Mouse (Mus musculus) hindbrain, embryonic 15.5 days (tissue): ENCODE results near the gene Cep295nl. TPM values are rescaled to one million over a fixed set of nuclear protein-coding genes. Genes with fewer than 3 reads are reported as not detected.
"Not testable (repeated sequence)": the region's sequence is repeated elsewhere in the genome, so short reads cannot be mapped to it uniquely, and the experiment has no call there.

Source experiments
- ATAC-seq: fragments of 200-750 bp; cut with Nextera tagmentation; 2 replicates; pipeline ENCODE4 v1.8.0; 2017; ENCODE audit warnings: low read depth, moderate number of reproducible peaks, moderate TSS enrichment; ENCODE audit not compliant: low FRiP score
- H3K27ac ChIP-seq: fragments of 300-500 bp; sonication (generic); replicated peaks from 2 replicates; pipeline ENCODE4 v1.5.1; 2015; ENCODE audit warnings: mild to moderate bottlenecking, inconsistent platforms
- H3K27me3 ChIP-seq: fragments of 300-500 bp; sonication (generic); 2 replicates; pipeline ENCODE4 v1.6.1; 2015; ENCODE audit warnings: control low read depth, inconsistent platforms
- H3K36me3 ChIP-seq: fragments of 300-500 bp; sonication (generic); 2 replicates; pipeline ENCODE4 v1.6.1; 2015; ENCODE audit warnings: control low read depth, inconsistent platforms
- H3K4me1 ChIP-seq: fragments of 300-500 bp; sonication (generic); replicated peaks from 2 replicates; pipeline ENCODE4 v1.6.1; 2015; ENCODE audit warnings: control low read depth, inconsistent platforms
- H3K4me2 ChIP-seq: fragments of 300-500 bp; sonication (generic); 2 replicates; pipeline ENCODE4 v1.6.1; 2015; ENCODE audit warnings: moderate library complexity, mild to moderate bottlenecking, inconsistent platforms
- H3K4me3 ChIP-seq: fragments of 300-500 bp; sonication (generic); 2 replicates; pipeline ENCODE4 v1.5.1; 2015; ENCODE audit warnings: mild to moderate bottlenecking, inconsistent platforms
- H3K9ac ChIP-seq: fragments of 300-500 bp; sonication (generic); 2 replicates; pipeline ENCODE4 v1.6.1; 2015; ENCODE audit warnings: inconsistent platforms
- H3K9me3 ChIP-seq: fragments of 300-500 bp; sonication (generic); 2 replicates; pipeline ENCODE4 v1.6.1; 2016; ENCODE audit warnings: control low read depth, inconsistent platforms
- WGBS: fragments of 180-500 bp; shearing (Covaris S2); methylation state at CpG from one replicate; pipeline ENCODE4 v1.1.7; 2015; 5-methylcytosine and 5-hydroxymethylcytosine counted together
- polyA plus RNA-seq: library from polyadenylated mRNA; unstranded; fragments of >200 nt; fragmentation: Nextera tagmentation; extraction: Ambion mirVana; gene quantifications from 2 replicates; pipeline ENCODE4 v1.2.1, GENCODE M21; 2015

The Cep295nl gene
- polyA plus RNA-seq, 1 experiment from 2014 or later, result 0.34 TPM

- Histone ChIP-seq H3K27ac (no peak overlapping the region), H3K4me3 (no peak overlapping the region), H3K4me2 (no peak overlapping the region), H3K36me3 (peaks cover 26% of the 10 kb centered on the region), H3K9ac (no peak overlapping the region), H3K4me1 (peaks cover 16% of the 10 kb centered on the region), H3K27me3 (no peaks in the 10 kb centered on the region), H3K9me3 (no peaks in the 10 kb centered on the region)
- ATAC-seq, result peak; percentile 65
- 26% methylated on average over 7 of the region's 7 CpGs for WGBS
Measured at GRCm38 (mm10) chr11:118317129-118317528, 25.2 kb downstream of the Cep295nl start.

GRCm38 (mm10) chr11:118316231-118316806 is 26.0 kb downstream of the Cep295nl start:
- Histone ChIP-seq H3K4me2 (no peak overlapping the region), H3K9me3 (no peaks in the 10 kb centered on the region), H3K36me3 (peaks cover 31% of the 10 kb centered on the region), H3K4me1 (peaks cover 8% of the 10 kb centered on the region), H3K27ac (no peak overlapping the region), H3K4me3 (no peak overlapping the region), H3K9ac (no peak overlapping the region), H3K27me3 (no peaks in the 10 kb centered on the region)
- ATAC-seq, result no peak
- WGBS, result 86% methylated on average over 8 of the region's 8 CpGs

- Histone ChIP-seq H3K36me3 (peaks cover 48% of the 10 kb centered on the region), H3K9me3 (peaks cover 3% of the 10 kb centered on the region; the same call in 1 of the 2 replicates), H3K4me3 (no peak overlapping the region), H3K9ac (no peak overlapping the region), H3K4me1 (no peaks in the 10 kb centered on the region), H3K27me3 (no peaks in the 10 kb centered on the region), H3K27ac (no peak overlapping the region), H3K4me2 (no peak overlapping the region)
- 86% methylated on average over 6 of the region's 6 CpGs for WGBS
- ATAC-seq, result no peak
Measured at GRCm38 (mm10) chr11:118312132-118312723, 30.1 kb downstream of the Cep295nl start.

GRCm38 (mm10) chr11:118307962-118308361 is 34.3 kb downstream of the Cep295nl start:
- H3K9me3 ChIP-seq, H3K9ac ChIP-seq, H3K4me3 ChIP-seq, H3K27me3 ChIP-seq, H3K27ac ChIP-seq, H3K4me1 ChIP-seq, ATAC-seq, H3K4me2 ChIP-seq: not testable (repeated sequence)
- WGBS, result 94% methylated on average over 2 of the region's 2 CpGs
- peaks cover 44% of the 10 kb centered on the region for H3K36me3 ChIP-seq

GRCm38 (mm10) chr11:118303959-118304358 is 38.3 kb downstream of the Cep295nl start:
- H3K27me3 ChIP-seq, H3K4me3 ChIP-seq, H3K9ac ChIP-seq, H3K4me1 ChIP-seq, ATAC-seq, H3K4me2 ChIP-seq, H3K9me3 ChIP-seq, H3K27ac ChIP-seq: not testable (repeated sequence)
- peaks cover 23% of the 10 kb centered on the region for H3K36me3 ChIP-seq
- WGBS, result 93% methylated on average over 4 of the region's 4 CpGs

- no peaks in the 10 kb centered on the region for H3K27me3 ChIP-seq
- 85% methylated on average over 2 of the region's 2 CpGs for WGBS
- H3K9me3 ChIP-seq, result no peaks in the 10 kb centered on the region
- H3K4me2 ChIP-seq, result no peak overlapping the region
- H3K27ac ChIP-seq, result no peak overlapping the region
- H3K4me1 ChIP-seq, result no peaks in the 10 kb centered on the region; the same call in 1 of the 2 replicates
- H3K36me3 ChIP-seq, result peaks cover 12% of the 10 kb centered on the region
- no peak for ATAC-seq
- H3K4me3 ChIP-seq, result no peak overlapping the region
- H3K9ac ChIP-seq, result no peak overlapping the region
Measured at GRCm38 (mm10) chr11:118298810-118299209, 43.5 kb downstream of the Cep295nl start.

- 76% methylated on average over 3 of the region's 3 CpGs for WGBS
- Histone ChIP-seq H3K9me3 (no peaks in the 10 kb centered on the region), H3K4me2 (no peak overlapping the region), H3K36me3 (0 out of 2 replicates have a peak, but pooled peaks cover 6% of the 10 kb centered on the region), H3K27ac (no peak overlapping the region), H3K9ac (no peak overlapping the region), H3K4me1 (no peaks in the 10 kb centered on the region; the same call in 1 of the 2 replicates), H3K4me3 (no peak overlapping the region), H3K27me3 (no peaks in the 10 kb centered on the region)
- ATAC-seq, result no peak
Measured at GRCm38 (mm10) chr11:118297967-118298366, 44.3 kb downstream of the Cep295nl start.

GRCm38 (mm10) chr11:118295026-118295425 is 47.3 kb downstream of the Cep295nl start:
- ATAC-seq, result no peak
- Histone ChIP-seq H3K9me3 (no peaks in the 10 kb centered on the region), H3K36me3 (no peaks in the 10 kb centered on the region), H3K4me1 (peaks cover 5% of the 10 kb centered on the region), H3K9ac (no peak overlapping the region), H3K4me3 (no peak overlapping the region), H3K27me3 (no peaks in the 10 kb centered on the region), H3K27ac (peak overlapping the region; percentile 26; the same call in 1 of the 2 replicates), H3K4me2 (no peak overlapping the region)
- WGBS, result 66% methylated on average over 2 of the region's 2 CpGs

- H3K4me2 ChIP-seq, result no peak overlapping the region
- H3K4me3 ChIP-seq, result no peak overlapping the region
- no peaks in the 10 kb centered on the region for H3K27me3 ChIP-seq
- 67% methylated on average over 6 of the region's 6 CpGs for WGBS
- no peak overlapping the region for H3K27ac ChIP-seq
- H3K4me1 ChIP-seq, result peaks cover 16% of the 10 kb centered on the region
- H3K36me3 ChIP-seq, result no peaks in the 10 kb centered on the region
- no peaks in the 10 kb centered on the region for H3K9me3 ChIP-seq
- no peak for ATAC-seq
- H3K9ac ChIP-seq, result no peak overlapping the region
Measured at GRCm38 (mm10) chr11:118292671-118293070, 49.6 kb downstream of the Cep295nl start.

- Histone ChIP-seq H3K4me3 (peak within 1 kb of the TSS; percentile 73), H3K27me3 (no peaks in the 10 kb centered on the region), H3K27ac (peak within 1 kb of the TSS; percentile 89), H3K4me2 (peak within 1 kb of the TSS; percentile 88), H3K9ac (peak within 1 kb of the TSS; percentile 83), H3K9me3 (no peaks in the 10 kb centered on the region), H3K36me3 (peaks cover 13% of the 10 kb centered on the region), H3K4me1 (peaks cover 16% of the 10 kb centered on the region)
- WGBS, result 1% methylated on average over 68 of the region's 68 CpGs
- ATAC-seq, result peak; percentile 99
Measured at GRCm38 (mm10) chr11:118289999-118290889, 52.1 kb downstream of the Cep295nl start, which contains the start of gene Usp36. Gene Usp36 (minus strand): TSS chr11:118290244.

GRCm38 (mm10) chr11:118289562-118289961 is 52.7 kb downstream of the Cep295nl start:
- peak overlapping the region; percentile 83 for H3K27ac ChIP-seq
- H3K4me3 ChIP-seq, result peak overlapping the region; percentile 73
- no peaks in the 10 kb centered on the region for H3K9me3 ChIP-seq
- peak overlapping the region; percentile 83 for H3K9ac ChIP-seq
- under 1% methylated on average over 22 of the region's 22 CpGs for WGBS
- peaks cover 16% of the 10 kb centered on the region for H3K4me1 ChIP-seq
- ATAC-seq, result peak; percentile 12; the same call in 1 of the 2 replicates
- H3K4me2 ChIP-seq, result peak overlapping the region; percentile 88
- peaks cover 19% of the 10 kb centered on the region for H3K36me3 ChIP-seq
- no peaks in the 10 kb centered on the region for H3K27me3 ChIP-seq

- Histone ChIP-seq H3K4me2 (peak overlapping the region; percentile 88), H3K36me3 (peaks cover 24% of the 10 kb centered on the region), H3K4me3 (peak overlapping the region; percentile 73), H3K27me3 (no peaks in the 10 kb centered on the region), H3K27ac (peak overlapping the region; percentile 83), H3K9me3 (no peaks in the 10 kb centered on the region), H3K9ac (peak overlapping the region; percentile 83), H3K4me1 (peaks cover 16% of the 10 kb centered on the region)
- under 1% methylated on average over 16 of the region's 16 CpGs for WGBS
- no peak for ATAC-seq
Measured at GRCm38 (mm10) chr11:118289037-118289511, 53.2 kb downstream of the Cep295nl start.
